Mouse (Mus musculus): ENCODE measurements around the gene Lzts3. TPM values are rescaled to one million over a fixed set of nuclear protein-coding genes. Genes with fewer than 3 reads are reported as not detected.

Gene Lzts3
- total RNA-seq, 2 experiments from 2014 or later: 159 to 163 TPM

GRCm38 (mm10) chr2:130583902-130584560 is 58.6 kb downstream of the Lzts3 start:
- no peak for DNase-seq (ENCODE audit: extremely low spot score in 1 of 2, low spot score in 1 of 2)

Other genes with a start within 250 kb of the Lzts3 start
- gene Cpxm1, start 245.2 kb downstream of the Lzts3 start, total RNA-seq (2021): 1 to 10 TPM; 6.3 to 6.8 TPM
- gene Gm28372, start 237.6 kb downstream of the Lzts3 start, total RNA-seq (2021): not detected
- not detected for gene 1700020A23Rik, start 237.5 kb downstream of the Lzts3 start, total RNA-seq (2021)
- gene Tmem239, start 236.3 kb downstream of the Lzts3 start, total RNA-seq (2021): not detected
- 10 to 100 TPM; 91.6 to 95.2 TPM for gene Vps16, start 218.5 kb downstream of the Lzts3 start, total RNA-seq (2021)
- gene Pced1a, start 218.1 kb downstream of the Lzts3 start, total RNA-seq (2021): 10 to 100 TPM; 22.4 to 25.4 TPM
- gene Ptpra, start 192.5 kb downstream of the Lzts3 start, total RNA-seq (2021): 100 to 1,000 TPM; 322 to 337 TPM
- gene Mrps26, start 79.1 kb downstream of the Lzts3 start, total RNA-seq (2021): 10 to 100 TPM; 89.4 to 97.0 TPM
- gene Oxt, start 66.6 kb downstream of the Lzts3 start, total RNA-seq (2021): not detected
- gene Avp, start 60.2 kb downstream of the Lzts3 start, total RNA-seq (2021): 1 to 10 TPM; 1.5 to 2.1 TPM
- 1 to 10 TPM; 7.9 to 9.1 TPM for gene Fastkd5, start 12.8 kb downstream of the Lzts3 start, total RNA-seq (2021)
- 1 to 10 TPM; 9.2 to 9.7 TPM for gene Ubox5, start 12.8 kb downstream of the Lzts3 start, total RNA-seq (2021)
- gene Ddrgk1, start 21.9 kb upstream of the Lzts3 start, total RNA-seq (2021): 10 to 100 TPM; 84.1 to 88.1 TPM
- gene Itpa, start 24.8 kb upstream of the Lzts3 start, total RNA-seq (2021): 10 to 100 TPM; 34.8 to 41.4 TPM
- under 1 TPM; 0.23 to 0.57 TPM for gene Slc4a11, start 54.7 kb upstream of the Lzts3 start, total RNA-seq (2021)

Measured in layer of hippocampus, postnatal 25 days (tissue).